In genomic region chr5:148812016-148812415, GRCm38 (mm10) we compare ENCODE assay signal across 9 mouse cellular contexts.
DNase-seq lines count a peak whose midpoint lies in the region; ATAC-seq and TF ChIP-seq lines count a peak whose summit lies in the region.
"Had no signal": no experiment of that assay in that cellular context is flagged by ENCODE, and none has a peak within 500 bp of the region (broad histone marks: within the 10 kb centered on the region; RNA-seq: fewer than 3 reads in every experiment).

No protein-coding gene starts in this region.

- DNase-seq in layer of hippocampus, adult 11-12 months (ENCODE audit: low spot score): peak; percentile 65
- no peak for DNase-seq in layer of hippocampus, adult 9-11 months
- peak; percentile 61 for DNase-seq in adrenal gland, adult 8-10 months
- peak; percentile 69 for DNase-seq in embryo, embryonic 9.5 days (ENCODE audit: extremely low spot score)
- peak; percentile 87 for DNase-seq in hindbrain, postnatal 0 days (ENCODE audit: low spot score)
- DNase-seq in left cerebral cortex, adult 2 months (ENCODE audit: extremely low spot score in 1 of 2, low spot score in 2 of 2): peak; percentile 48 to 65
- peak; percentile 85 for DNase-seq in mesoderm, embryonic 11.5 days (ENCODE audit: low read depth, low spot score)
- DNase-seq in splenic B cell, adult 2 months (ENCODE audit: low read depth, low spot score): peak; percentile 90

- H3K36me3 ChIP-seq in hindbrain, postnatal 0 days (ENCODE audit: insufficient read depth, low read length): no peaks in the 10 kb centered on the region
- no peaks in the 10 kb centered on the region for H3K36me3 ChIP-seq in splenic B cell, adult 2 months (ENCODE audit: control insufficient read depth, insufficient read depth, low read length, poor library complexity, severe bottlenecking)
- H3K36me3 ChIP-seq: embryonic facial prominence, embryonic 12.5 days had no signal

- H3K27me3 ChIP-seq in hindbrain, postnatal 0 days (ENCODE audit: insufficient read depth, low read length): no peaks in the 10 kb centered on the region
- H3K27me3 ChIP-seq in splenic B cell, adult 2 months (ENCODE audit: control insufficient read depth, insufficient read depth, low read length, poor library complexity, severe bottlenecking): no peaks in the 10 kb centered on the region

- intact Hi-C loops in left cerebral cortex, adult 2 months (cut with DNase I): loop anchor here (2.0 to 5.0 kb wide), 2 partner anchors 237 to 525 kb away; no protein-coding TSS in a partner anchor

- H3K4me2 ChIP-seq in hindbrain, postnatal 0 days (ENCODE audit: low read depth, low read length): no peak overlapping the region
- H3K4me2 ChIP-seq: embryonic facial prominence, embryonic 12.5 days had no signal

- peak; percentile 10; the same call in 1 of the 2 replicates for ATAC-seq in hindbrain, postnatal 0 days

- 19% methylated on average over 13 of the region's 13 CpGs for WGBS in hindbrain, postnatal 0 days

- no peaks in the 10 kb centered on the region for H3K4me1 ChIP-seq in hindbrain, postnatal 0 days (ENCODE audit: insufficient read depth, low read length)

- H3K4me3 ChIP-seq in hindbrain, postnatal 0 days (ENCODE audit: low read length): no peak overlapping the region
- H3K4me3 ChIP-seq in left cerebral cortex, adult 2 months: no peak overlapping the region
- H3K4me3 ChIP-seq: embryonic facial prominence, embryonic 12.5 days had no signal

- no peak overlapping the region for H3K27ac ChIP-seq in hindbrain, postnatal 0 days
- H3K27ac ChIP-seq in left cerebral cortex, adult 2 months: no peak overlapping the region
- H3K27ac ChIP-seq: embryonic facial prominence, embryonic 12.5 days had no signal

- no peak overlapping the region for H3K9ac ChIP-seq in hindbrain, postnatal 0 days (replicated peaks; ENCODE audit: low read length)
- H3K9ac ChIP-seq: embryonic facial prominence, embryonic 12.5 days had no signal

- H3K9me3 ChIP-seq in hindbrain, postnatal 0 days (ENCODE audit: low read length): no peaks in the 10 kb centered on the region
- H3K9me3 ChIP-seq: embryonic facial prominence, embryonic 12.5 days had no signal

- peak; percentile 87 for TF ChIP-seq CTCF in hindbrain, postnatal 0 days (IDR thresholded peaks at IDR 0.05; ENCODE audit: low read depth)
- TF ChIP-seq CTCF in left cerebral cortex, adult 2 months (IDR thresholded peaks at IDR 0.05): peak; percentile 86
